Mouse (Mus musculus) spleen, adult 2 months (tissue): ENCODE results near the gene Nol12.

ENCODE experiments used
- CTCF ChIP-seq: fragments of 200-500 bp; IDR thresholded peaks from 2 replicates; pipeline ENCODE4 v1.5.1; 2011; ENCODE audit warnings: mild to moderate bottlenecking, inconsistent platforms; ENCODE audit not compliant: insufficient read depth, insufficient read length, insufficient replicate concordance; ENCODE audit errors: extremely low read depth
- POLR2A ChIP-seq: fragments of 200-500 bp; IDR thresholded peaks from 2 replicates; pipeline ENCODE4 v1.6.1; 2011; ENCODE audit warnings: low read depth, low read length, inconsistent platforms

DNA sequence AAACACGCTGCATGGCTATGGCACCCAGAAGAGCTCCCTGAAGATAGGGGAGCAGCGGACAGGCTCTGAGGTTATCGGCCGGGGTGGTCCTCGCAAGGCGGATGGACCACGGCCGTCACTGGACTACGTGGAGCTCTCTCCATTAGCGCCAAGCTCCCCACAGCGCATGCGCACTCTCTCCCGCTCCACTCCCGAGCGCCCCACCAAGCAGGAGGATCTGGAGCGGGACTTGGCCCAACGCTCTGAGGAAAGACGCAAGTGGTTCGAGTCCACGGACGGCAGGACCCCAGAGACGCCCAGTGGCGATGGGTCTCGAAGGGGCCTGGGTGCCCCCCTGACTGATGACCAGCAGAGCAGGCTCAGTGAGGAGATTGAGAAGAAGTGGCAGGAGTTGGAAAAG, 58.2 kb downstream of the Nol12 start:
- TF ChIP-seq POLR2A (no peak), CTCF (no peak)
